Comparison of ENCODE assay signal across 17 mouse cellular contexts in the genomic region with DNA sequence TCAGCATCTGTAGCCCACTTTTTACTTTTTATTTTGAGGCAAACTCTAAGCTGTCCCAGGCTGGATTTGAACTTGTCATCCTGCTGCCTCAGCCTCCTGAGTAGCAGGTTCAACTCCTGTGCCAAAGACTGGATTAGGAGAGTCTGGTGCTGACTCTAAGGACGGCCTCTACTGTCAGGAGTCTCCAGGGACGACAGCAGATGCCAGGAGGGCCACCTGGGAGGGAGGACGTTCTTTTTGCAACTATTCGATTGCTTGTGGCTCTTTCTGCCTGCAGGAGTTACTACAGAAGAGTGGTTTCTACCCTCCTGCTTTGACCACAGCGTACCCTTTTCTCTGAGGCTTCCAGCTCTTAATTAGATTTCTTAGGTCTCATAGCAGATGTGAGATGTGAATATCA. TPM values are rescaled to one million over a fixed set of nuclear protein-coding genes. Genes with fewer than 3 reads are reported as not detected.
DNase-seq lines count a peak whose midpoint lies in the region; ATAC-seq and TF ChIP-seq lines count a peak whose summit lies in the region.
"Had no signal": no experiment of that assay in that cellular context is flagged by ENCODE, and none has a peak within 500 bp of the region (broad histone marks: within the 10 kb centered on the region; RNA-seq: fewer than 3 reads in every experiment).

No protein-coding gene starts in this region.

- DNase-seq in heart, adult 11 months, result peak; percentile 86
- no peak for DNase-seq in stomach, postnatal 0 days (ENCODE audit: low spot score)
- no peak for DNase-seq in heart, adult 8-10 months (ENCODE audit: low spot score)
- DNase-seq in right cerebral cortex, postnatal 4 days, result no peak
- DNase-seq: cerebellum, adult 9-11 months; kidney, adult 18-20 months; kidney, postnatal 25 days; lung, postnatal 10 days; retina, postnatal 1 day had no signal

- H3K27me3 ChIP-seq in heart, embryonic 11.5 days (ENCODE audit: control insufficient read depth, insufficient read depth, low read length), result no peaks in the 10 kb centered on the region
- H3K27me3 ChIP-seq in stomach, embryonic 14.5 days (ENCODE audit: control insufficient read depth, insufficient read depth, low read length), result no peaks in the 10 kb centered on the region
- H3K27me3 ChIP-seq in stomach, postnatal 0 days (ENCODE audit: control insufficient read depth, insufficient read depth, low read length), result no peaks in the 10 kb centered on the region
- H3K27me3 ChIP-seq in hindbrain, embryonic 12.5 days, result no peaks in the 10 kb centered on the region
- H3K27me3 ChIP-seq: heart, embryonic 15.5 days; limb, embryonic 13.5 days; megakaryocyte, embryonic 14.5 days had no signal

- no peaks in the 10 kb centered on the region for H3K36me3 ChIP-seq in heart, embryonic 11.5 days (ENCODE audit: control insufficient read depth, insufficient read depth, low read length)
- H3K36me3 ChIP-seq in stomach, embryonic 14.5 days (ENCODE audit: control insufficient read depth, insufficient read depth, low read length), result no peaks in the 10 kb centered on the region
- no peaks in the 10 kb centered on the region for H3K36me3 ChIP-seq in stomach, postnatal 0 days (ENCODE audit: control insufficient read depth, insufficient read depth, low read length)
- no peaks in the 10 kb centered on the region for H3K36me3 ChIP-seq in hindbrain, embryonic 12.5 days
- H3K36me3 ChIP-seq: heart, embryonic 15.5 days had no signal

- no peak overlapping the region for H3K27ac ChIP-seq in heart, embryonic 11.5 days (ENCODE audit: low read depth, low read length)
- peak overlapping the region; percentile 24; the same call in 1 of the 2 replicates for H3K27ac ChIP-seq in stomach, embryonic 14.5 days (ENCODE audit: low read length)
- H3K27ac ChIP-seq in stomach, postnatal 0 days (replicated peaks), result no peak overlapping the region
- peak overlapping the region; percentile 46; the same call in 1 of the 2 replicates for H3K27ac ChIP-seq in hindbrain, embryonic 12.5 days
- H3K27ac ChIP-seq: heart, embryonic 15.5 days; limb, embryonic 13.5 days had no signal

- no peak for ATAC-seq in heart, embryonic 11.5 days (replicated peaks; ENCODE audit: insufficient number of reproducible peaks, low FRiP score, low TSS enrichment)
- ATAC-seq in stomach, embryonic 14.5 days (ENCODE audit: insufficient number of reproducible peaks, insufficient read depth, low FRiP score, low read depth), result no peak
- ATAC-seq in stomach, postnatal 0 days (ENCODE audit: low FRiP score, low TSS enrichment), result no peak
- no peak for ATAC-seq in hindbrain, embryonic 12.5 days (ENCODE audit: low FRiP score)
- ATAC-seq in monocyte, adult 5-6 weeks (replicated peaks; ENCODE audit: insufficient number of reproducible peaks, low FRiP score, low TSS enrichment, poor library complexity, severe bottlenecking), result no peak

- no peak overlapping the region for H3K4me3 ChIP-seq in heart, embryonic 11.5 days (ENCODE audit: low read depth, low read length)
- no peak overlapping the region for H3K4me3 ChIP-seq in stomach, embryonic 14.5 days (ENCODE audit: low read depth, low read length)
- H3K4me3 ChIP-seq in stomach, postnatal 0 days (ENCODE audit: low read depth, low read length), result no peak overlapping the region
- H3K4me3 ChIP-seq in hindbrain, embryonic 12.5 days, result no peak overlapping the region
- H3K4me3 ChIP-seq: erythroblast, embryonic 14.5 days; heart, embryonic 15.5 days; limb, embryonic 13.5 days; megakaryocyte, embryonic 14.5 days had no signal

- 64% methylated on average over 5 of the region's 5 CpGs for WGBS in heart, embryonic 11.5 days (ENCODE audit: insufficient replicate concordance)
- WGBS in stomach, embryonic 14.5 days, result 61% methylated on average over 5 of the region's 5 CpGs
- WGBS in stomach, postnatal 0 days, result 58% methylated on average over 5 of the region's 5 CpGs
- 39% methylated on average over 5 of the region's 5 CpGs for WGBS in hindbrain, embryonic 12.5 days

- TF ChIP-seq EP300 in stomach, postnatal 0 days (optimal IDR thresholded peaks at IDR 0.05), result no peak

- H3K9ac ChIP-seq in heart, embryonic 11.5 days (ENCODE audit: low read depth, low read length), result no peak overlapping the region
- H3K9ac ChIP-seq in stomach, embryonic 14.5 days (replicated peaks; ENCODE audit: low read depth, low read length), result no peak overlapping the region
- no peak overlapping the region for H3K9ac ChIP-seq in stomach, postnatal 0 days (ENCODE audit: low read length)
- H3K9ac ChIP-seq in hindbrain, embryonic 12.5 days, result no peak overlapping the region
- H3K9ac ChIP-seq: heart, embryonic 15.5 days; limb, embryonic 13.5 days had no signal

- H3K4me1 ChIP-seq in heart, embryonic 11.5 days (ENCODE audit: control insufficient read depth, insufficient read depth, low read length), result peaks cover 39% of the 10 kb centered on the region
- peaks cover 33% of the 10 kb centered on the region for H3K4me1 ChIP-seq in stomach, embryonic 14.5 days (ENCODE audit: control insufficient read depth, insufficient read depth, low read length)
- H3K4me1 ChIP-seq in stomach, postnatal 0 days (replicated peaks; ENCODE audit: control insufficient read depth, insufficient read depth), result peaks cover 15% of the 10 kb centered on the region
- peaks cover 73% of the 10 kb centered on the region for H3K4me1 ChIP-seq in hindbrain, embryonic 12.5 days

- no peak overlapping the region for H3K4me2 ChIP-seq in heart, embryonic 11.5 days
- H3K4me2 ChIP-seq in stomach, embryonic 14.5 days (replicated peaks; ENCODE audit: low read depth, low read length), result no peak overlapping the region
- H3K4me2 ChIP-seq in stomach, postnatal 0 days (replicated peaks; ENCODE audit: low read depth), result no peak overlapping the region
- H3K4me2 ChIP-seq in hindbrain, embryonic 12.5 days (replicated peaks), result no peak overlapping the region
- H3K4me2 ChIP-seq: heart, embryonic 15.5 days; limb, embryonic 13.5 days had no signal

- no peak for TF ChIP-seq CTCF in stomach, postnatal 0 days (IDR thresholded peaks at IDR 0.05; ENCODE audit: low read depth)

- no peaks in the 10 kb centered on the region for H3K9me3 ChIP-seq in heart, embryonic 11.5 days (replicated peaks; ENCODE audit: control insufficient read depth, low read length)
- no peaks in the 10 kb centered on the region for H3K9me3 ChIP-seq in stomach, embryonic 14.5 days (ENCODE audit: control insufficient read depth, low read depth, low read length)
- H3K9me3 ChIP-seq in stomach, postnatal 0 days (ENCODE audit: control insufficient read depth, low read length), result no peaks in the 10 kb centered on the region
- H3K9me3 ChIP-seq in hindbrain, embryonic 12.5 days (replicated peaks), result no peaks in the 10 kb centered on the region
- H3K9me3 ChIP-seq: heart, embryonic 15.5 days; limb, embryonic 13.5 days; megakaryocyte, embryonic 14.5 days had no signal

RNA-seq across cellular contexts. Expression of a gene that starts 24.7 kb away (rescaled TPM):
- 11.6 and 11.7 TPM in 2 replicates for polyA plus RNA-seq in heart, embryonic 11.5 days (2014; fragmentation: Nextera tagmentation; extraction: Ambion mirVana)
- 21.7 and 24.9 TPM in 2 replicates for polyA plus RNA-seq in stomach, embryonic 14.5 days (2014; fragmentation: Nextera tagmentation; extraction: Ambion mirVana)
- 12.8 and 13.7 TPM in 2 replicates for polyA plus RNA-seq in stomach, postnatal 0 days (2015; fragmentation: Nextera tagmentation; extraction: Ambion mirVana)
- polyA plus RNA-seq in hindbrain, embryonic 12.5 days (2016; fragmentation: Nextera tagmentation; extraction: Ambion mirVana), result 53.2 and 53.3 TPM in 2 replicates
- 5.8 to 24.0 TPM (median 11.9 TPM) in 3 replicates for total RNA-seq in monocyte, adult 5-6 weeks (2017)
- total RNA-seq in heart, adult 8-10 months (2022), result 10 to 100 TPM; 47.5 to 55.7 (median 51.0) TPM

RNA-seq across cellular contexts. Expression of a gene that starts 54.5 kb away (rescaled TPM):
- 24.8 and 26.4 TPM in 2 replicates for polyA plus RNA-seq in heart, embryonic 11.5 days (2014; fragmentation: Nextera tagmentation; extraction: Ambion mirVana)
- polyA plus RNA-seq in stomach, embryonic 14.5 days (2014; fragmentation: Nextera tagmentation; extraction: Ambion mirVana), result 46.5 and 50.8 TPM in 2 replicates
- 15.9 and 18.1 TPM in 2 replicates for polyA plus RNA-seq in stomach, postnatal 0 days (2015; fragmentation: Nextera tagmentation; extraction: Ambion mirVana)
- 75.1 and 79.0 TPM in 2 replicates for polyA plus RNA-seq in hindbrain, embryonic 12.5 days (2016; fragmentation: Nextera tagmentation; extraction: Ambion mirVana)
- 45.9 to 57.0 TPM (median 46.6 TPM) in 3 replicates for total RNA-seq in monocyte, adult 5-6 weeks (2017)
- 10 to 100 TPM; 39.8 to 44.7 (median 41.8) TPM for total RNA-seq in heart, adult 8-10 months (2022)

Comparison
In these comparisons a context has a peak if more than half of its experiments do, and no peak if none do; other contexts are left out.
1. H3K27ac ChIP-seq: peak in stomach, embryonic 14.5 days (single experiment) and hindbrain, embryonic 12.5 days (single experiment); none in heart, embryonic 11.5 days (single experiment) and stomach, postnatal 0 days (single experiment).